Mouse (Mus musculus): ENCODE data around the gene Psrc1. TPM values are rescaled to one million over a fixed set of nuclear protein-coding genes. Genes with fewer than 3 reads are reported as not detected.

The Psrc1 gene
- polyA plus RNA-seq, 1 experiment from 2014 or later, result 47.6 TPM

- Histone ChIP-seq H3K27me3 (ENCODE audit: insufficient read depth, low read length) (peaks cover 7% of the 10 kb centered on the region), H3K9ac (replicated peaks; ENCODE audit: low read length) (peak within 1 kb of the TSS; percentile 84), H3K36me3 (ENCODE audit: insufficient read depth, low read length) (peaks cover 23% of the 10 kb centered on the region), H3K27ac (ENCODE audit: low read length) (peak within 1 kb of the TSS; percentile 63), H3K4me2 (replicated peaks; ENCODE audit: low read depth, low read length) (peak within 1 kb of the TSS; percentile 96), H3K4me3 (ENCODE audit: low read length) (peak within 1 kb of the TSS; percentile 80), H3K4me1 (ENCODE audit: insufficient read depth, low read length) (peaks cover 32% of the 10 kb centered on the region), H3K9me3 (ENCODE audit: low read length) (peaks cover 24% of the 10 kb centered on the region)
- no peak for ATAC-seq (ENCODE audit: low FRiP score, low TSS enrichment)
- WGBS, result 7% methylated on average over 54 of the region's 67 CpGs
Observed at GRCm38 (mm10) chr3:108414857-108415830, 31.5 kb downstream of the Psrc1 start, which contains the start of gene Celsr2. Gene Celsr2 (minus strand): TSS chr3:108415552.

- Histone ChIP-seq H3K9ac (replicated peaks; ENCODE audit: low read length) (peak overlapping the region; percentile 84), H3K4me3 (ENCODE audit: low read length) (peak overlapping the region; percentile 80), H3K27me3 (ENCODE audit: insufficient read depth, low read length) (peaks cover 7% of the 10 kb centered on the region), H3K27ac (ENCODE audit: low read length) (peak overlapping the region; percentile 63), H3K4me1 (ENCODE audit: insufficient read depth, low read length) (peaks cover 26% of the 10 kb centered on the region), H3K9me3 (ENCODE audit: low read length) (peaks cover 24% of the 10 kb centered on the region), H3K36me3 (ENCODE audit: insufficient read depth, low read length) (peaks cover 23% of the 10 kb centered on the region), H3K4me2 (replicated peaks; ENCODE audit: low read depth, low read length) (peak overlapping the region; percentile 96)
- under 1% methylated on average over 44 of the region's 48 CpGs for WGBS
- ATAC-seq (ENCODE audit: low FRiP score, low TSS enrichment), result peak; percentile 57
Observed at GRCm38 (mm10) chr3:108415831-108416223, 32.2 kb downstream of the Psrc1 start.

- no peak overlapping the region for H3K4me2 ChIP-seq (replicated peaks; ENCODE audit: low read depth, low read length)
- H3K9ac ChIP-seq (replicated peaks; ENCODE audit: low read length), result no peak overlapping the region
- no peak overlapping the region for H3K27ac ChIP-seq (ENCODE audit: low read length)
- no peak for ATAC-seq (ENCODE audit: low FRiP score, low TSS enrichment)
- no peaks in the 10 kb centered on the region for H3K27me3 ChIP-seq (ENCODE audit: insufficient read depth, low read length)
- peaks cover 11% of the 10 kb centered on the region for H3K4me1 ChIP-seq (ENCODE audit: insufficient read depth, low read length)
- WGBS, result 43% methylated on average over 6 of the region's 6 CpGs
- no peaks in the 10 kb centered on the region for H3K9me3 ChIP-seq (ENCODE audit: low read length)
- peaks cover 23% of the 10 kb centered on the region for H3K36me3 ChIP-seq (ENCODE audit: insufficient read depth, low read length)
- H3K4me3 ChIP-seq (ENCODE audit: low read length), result no peak overlapping the region
Observed at GRCm38 (mm10) chr3:108423006-108423405, 39.4 kb downstream of the Psrc1 start.

- peak overlapping the region; percentile 33; the same call in 1 of the 2 replicates for H3K4me2 ChIP-seq (replicated peaks; ENCODE audit: low read depth, low read length)
- 0 out of 2 replicates have a peak overlapping the region, but pooled peaks have one; percentile 16 for H3K27ac ChIP-seq (ENCODE audit: low read length)
- H3K27me3 ChIP-seq (ENCODE audit: insufficient read depth, low read length), result no peaks in the 10 kb centered on the region
- WGBS, result 18% methylated on average over 11 of the region's 11 CpGs
- peaks cover 34% of the 10 kb centered on the region for H3K36me3 ChIP-seq (ENCODE audit: insufficient read depth, low read length)
- peaks cover 11% of the 10 kb centered on the region for H3K4me1 ChIP-seq (ENCODE audit: insufficient read depth, low read length)
- H3K4me3 ChIP-seq (ENCODE audit: low read length), result 0 out of 2 replicates have a peak overlapping the region, but pooled peaks have one; percentile 12
- peak overlapping the region; percentile 43; the same call in 1 of the 2 replicates for H3K9ac ChIP-seq (replicated peaks; ENCODE audit: low read length)
- ATAC-seq (ENCODE audit: low FRiP score, low TSS enrichment), result peak; percentile 74
- no peaks in the 10 kb centered on the region for H3K9me3 ChIP-seq (ENCODE audit: low read length)
Observed at GRCm38 (mm10) chr3:108423844-108424801, 40.5 kb downstream of the Psrc1 start.

- Histone ChIP-seq H3K4me3 (ENCODE audit: low read length) (no peak overlapping the region), H3K27ac (ENCODE audit: low read length) (no peak overlapping the region), H3K36me3 (ENCODE audit: insufficient read depth, low read length) (peaks cover 42% of the 10 kb centered on the region), H3K9ac (replicated peaks; ENCODE audit: low read length) (no peak overlapping the region), H3K4me2 (replicated peaks; ENCODE audit: low read depth, low read length) (no peak overlapping the region), H3K27me3 (ENCODE audit: insufficient read depth, low read length) (no peaks in the 10 kb centered on the region), H3K9me3 (ENCODE audit: low read length) (no peaks in the 10 kb centered on the region), H3K4me1 (ENCODE audit: insufficient read depth, low read length) (peaks cover 11% of the 10 kb centered on the region)
- no peak for ATAC-seq (ENCODE audit: low FRiP score, low TSS enrichment)
- 87% methylated on average over 7 of the region's 7 CpGs for WGBS
Observed at GRCm38 (mm10) chr3:108424944-108425623, 41.4 kb downstream of the Psrc1 start.

GRCm38 (mm10) chr3:108425624-108426018, 42.0 kb downstream of the Psrc1 start:
- no peak overlapping the region for H3K27ac ChIP-seq (ENCODE audit: low read length)
- no peak overlapping the region for H3K9ac ChIP-seq (replicated peaks; ENCODE audit: low read length)
- H3K4me3 ChIP-seq (ENCODE audit: low read length), result no peak overlapping the region
- 79% methylated on average over 6 of the region's 6 CpGs for WGBS
- no peaks in the 10 kb centered on the region for H3K9me3 ChIP-seq (ENCODE audit: low read length)
- H3K4me2 ChIP-seq (replicated peaks; ENCODE audit: low read depth, low read length), result no peak overlapping the region
- no peaks in the 10 kb centered on the region for H3K27me3 ChIP-seq (ENCODE audit: insufficient read depth, low read length)
- H3K36me3 ChIP-seq (ENCODE audit: insufficient read depth, low read length), result peaks cover 42% of the 10 kb centered on the region
- ATAC-seq (ENCODE audit: low FRiP score, low TSS enrichment), result no peak
- H3K4me1 ChIP-seq (ENCODE audit: insufficient read depth, low read length), result peaks cover 11% of the 10 kb centered on the region

- H3K9ac ChIP-seq (replicated peaks; ENCODE audit: low read length), result no peak overlapping the region
- ATAC-seq (ENCODE audit: low FRiP score, low TSS enrichment), result no peak
- peaks cover 73% of the 10 kb centered on the region for H3K36me3 ChIP-seq (ENCODE audit: insufficient read depth, low read length)
- H3K9me3 ChIP-seq (ENCODE audit: low read length), result no peaks in the 10 kb centered on the region
- no peak overlapping the region for H3K4me3 ChIP-seq (ENCODE audit: low read length)
- no peak overlapping the region for H3K4me2 ChIP-seq (replicated peaks; ENCODE audit: low read depth, low read length)
- no peak overlapping the region for H3K27ac ChIP-seq (ENCODE audit: low read length)
- no peaks in the 10 kb centered on the region for H3K4me1 ChIP-seq (ENCODE audit: insufficient read depth, low read length)
- H3K27me3 ChIP-seq (ENCODE audit: insufficient read depth, low read length), result no peaks in the 10 kb centered on the region
- 92% methylated on average over 13 of the region's 13 CpGs for WGBS
Observed at GRCm38 (mm10) chr3:108432542-108433187, 49.0 kb downstream of the Psrc1 start.

- no peak for ATAC-seq (ENCODE audit: low FRiP score, low TSS enrichment)
- H3K9ac ChIP-seq (replicated peaks; ENCODE audit: low read length), result no peak overlapping the region
- no peaks in the 10 kb centered on the region for H3K4me1 ChIP-seq (ENCODE audit: insufficient read depth, low read length)
- peaks cover 66% of the 10 kb centered on the region for H3K36me3 ChIP-seq (ENCODE audit: insufficient read depth, low read length)
- H3K9me3 ChIP-seq (ENCODE audit: low read length), result no peaks in the 10 kb centered on the region
- no peak overlapping the region for H3K27ac ChIP-seq (ENCODE audit: low read length)
- H3K4me3 ChIP-seq (ENCODE audit: low read length), result no peak overlapping the region
- no peak overlapping the region for H3K4me2 ChIP-seq (replicated peaks; ENCODE audit: low read depth, low read length)
- WGBS, result 57% methylated on average over 18 of the region's 18 CpGs
- no peaks in the 10 kb centered on the region for H3K27me3 ChIP-seq (ENCODE audit: insufficient read depth, low read length)
Observed at GRCm38 (mm10) chr3:108433188-108433880, 49.7 kb downstream of the Psrc1 start.

All from kidney, embryonic 16.5 days (tissue).